Mouse (Mus musculus) embryonic facial prominence, embryonic 11.5 days (tissue): Measurements from ENCODE around the gene Rad9a. TPM values are rescaled to one million over a fixed set of nuclear protein-coding genes. Genes with fewer than 3 reads are reported as not detected.

Source experiments
- ATAC-seq: fragments of 200-750 bp; cut with Nextera tagmentation; replicated peaks from 2 replicates; pipeline ENCODE4 v1.8.0; 2017; ENCODE audit warnings: low read depth; ENCODE audit not compliant: insufficient number of reproducible peaks, low FRiP score, low TSS enrichment
- DNase-seq: peaks from one replicate; pipeline ENCODE4 v3.0.0-alpha.2; 2015; ENCODE audit warnings: low spot score
- H3K27ac ChIP-seq: fragments of 300-500 bp; sonication (generic); replicated peaks from 2 replicates; pipeline ENCODE4 v1.5.1; 2014; ENCODE audit warnings: mild to moderate bottlenecking, low read depth, low read length, control low read depth
- H3K27me3 ChIP-seq: fragments of 300-500 bp; sonication (generic); 2 replicates; pipeline ENCODE4 v1.6.1; 2014; ENCODE audit warnings: mild to moderate bottlenecking, low read length, moderate library complexity, mixed read lengths; ENCODE audit not compliant: control insufficient read depth, insufficient read depth
- H3K36me3 ChIP-seq: fragments of 300-500 bp; sonication (generic); replicated peaks from 2 replicates; pipeline ENCODE4 v1.6.1; 2014; ENCODE audit warnings: low read depth, mild to moderate bottlenecking, low read length, moderate library complexity, mixed read lengths; ENCODE audit not compliant: control insufficient read depth, insufficient read depth
- H3K4me1 ChIP-seq: fragments of 300-500 bp; sonication (generic); 2 replicates; pipeline ENCODE4 v1.6.1; 2014; ENCODE audit warnings: low read length, mixed read lengths; ENCODE audit not compliant: control insufficient read depth, insufficient read depth
- H3K4me2 ChIP-seq: fragments of 300-500 bp; sonication (generic); 2 replicates; pipeline ENCODE4 v1.6.1; 2014; ENCODE audit warnings: low read depth, mild to moderate bottlenecking, control low read depth, low read length, moderate library complexity
- H3K4me3 ChIP-seq: fragments of 300-500 bp; sonication (generic); 2 replicates; pipeline ENCODE4 v1.5.1; 2014; ENCODE audit warnings: low read depth, low read length, control low read depth
- H3K9ac ChIP-seq: fragments of 300-500 bp; sonication (generic); replicated peaks from 2 replicates; pipeline ENCODE4 v1.6.1; 2014; ENCODE audit warnings: mild to moderate bottlenecking, control low read depth, low read length
- H3K9me3 ChIP-seq: fragments of 300-500 bp; sonication (generic); replicated peaks from 2 replicates; pipeline ENCODE4 v1.6.1; 2016; ENCODE audit warnings: mild to moderate bottlenecking, low read length, inconsistent platforms, mixed read lengths; ENCODE audit not compliant: control insufficient read depth
- WGBS: fragments of 180-500 bp; shearing (Covaris S2); extraction: QIAGEN DNeasy Blood & Tissue Kit; methylation state at CpG from one replicate; pipeline ENCODE4 v1.1.7; 2014; 5-methylcytosine and 5-hydroxymethylcytosine counted together
- polyA plus RNA-seq: library from polyadenylated mRNA; unstranded; fragments of >200 nt; fragmentation: Nextera tagmentation; extraction: Ambion mirVana; gene quantifications from 2 replicates; pipeline ENCODE4 v1.2.1, GENCODE M21; 2014

The Rad9a gene
- polyA plus RNA-seq, 1 experiment from 2014 or later, result 46.8 TPM

GRCm38 (mm10) chr19:4226779-4227178 lies 25.3 kb upstream of the Rad9a start:
- no peak for DNase-seq
- ATAC-seq, result no peak
- Histone ChIP-seq H3K4me3 (no peak overlapping the region), H3K27me3 (0 out of 2 replicates have a peak, but pooled peaks cover 2% of the 10 kb centered on the region), H3K4me2 (no peak overlapping the region), H3K36me3 (no peaks in the 10 kb centered on the region), H3K27ac (no peak overlapping the region), H3K9me3 (no peaks in the 10 kb centered on the region), H3K9ac (no peak overlapping the region), H3K4me1 (no peaks in the 10 kb centered on the region)
- 86% methylated on average over 7 of the region's 7 CpGs for WGBS

DNA sequence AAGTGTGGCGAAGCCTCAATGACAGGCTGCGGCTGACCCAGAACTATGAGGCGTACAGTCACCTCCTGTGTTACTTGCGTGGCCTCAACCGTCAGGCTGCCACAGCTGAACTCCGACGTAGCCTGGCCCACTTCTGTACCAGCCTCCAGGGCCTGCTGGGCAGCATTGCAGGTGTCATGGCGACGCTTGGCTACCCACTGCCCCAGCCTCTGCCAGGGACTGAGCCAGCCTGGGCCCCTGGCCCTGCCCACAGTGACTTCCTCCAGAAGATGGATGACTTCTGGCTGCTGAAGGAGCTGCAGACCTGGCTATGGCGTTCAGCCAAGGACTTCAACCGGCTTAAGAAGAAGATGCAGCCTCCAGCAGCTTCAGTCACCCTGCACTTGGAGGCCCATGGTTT lies 20.7 kb upstream of the Rad9a start:
- Histone ChIP-seq H3K36me3 (no peaks in the 10 kb centered on the region), H3K4me2 (no peak overlapping the region), H3K9me3 (no peaks in the 10 kb centered on the region), H3K27me3 (no peaks in the 10 kb centered on the region), H3K4me3 (no peak overlapping the region), H3K4me1 (peaks cover under 1% of the 10 kb centered on the region), H3K27ac (no peak overlapping the region), H3K9ac (no peak overlapping the region)
- ATAC-seq (no peak), DNase-seq (no peak)
- WGBS, result 82% methylated on average over 11 of the region's 11 CpGs

GRCm38 (mm10) chr19:4220957-4221743 lies 19.7 kb upstream of the Rad9a start:
- H3K27ac ChIP-seq, result no peak overlapping the region
- no peak overlapping the region for H3K9ac ChIP-seq
- H3K4me1 ChIP-seq, result peaks cover 6% of the 10 kb centered on the region
- H3K36me3 ChIP-seq, result no peaks in the 10 kb centered on the region
- no peak for ATAC-seq
- WGBS, result 38% methylated on average over 14 of the region's 14 CpGs
- H3K4me3 ChIP-seq, result no peak overlapping the region
- no peaks in the 10 kb centered on the region for H3K27me3 ChIP-seq
- no peak overlapping the region for H3K4me2 ChIP-seq
- DNase-seq, result no peak
- H3K9me3 ChIP-seq, result no peaks in the 10 kb centered on the region

- Histone ChIP-seq H3K9me3 (no peaks in the 10 kb centered on the region), H3K27me3 (no peaks in the 10 kb centered on the region), H3K27ac (no peak overlapping the region), H3K4me1 (peaks cover 10% of the 10 kb centered on the region), H3K36me3 (no peaks in the 10 kb centered on the region), H3K4me2 (no peak overlapping the region), H3K4me3 (no peak overlapping the region), H3K9ac (no peak overlapping the region)
- ATAC-seq, result no peak
- 62% methylated on average over 4 of the region's 4 CpGs for WGBS
- no peak for DNase-seq
Measured at GRCm38 (mm10) chr19:4220416-4220815, 19.0 kb upstream of the Rad9a start.

GRCm38 (mm10) chr19:4219943-4220342 lies 18.5 kb upstream of the Rad9a start:
- Histone ChIP-seq H3K4me2 (no peak overlapping the region), H3K27me3 (no peaks in the 10 kb centered on the region), H3K36me3 (no peaks in the 10 kb centered on the region), H3K9me3 (no peaks in the 10 kb centered on the region), H3K9ac (no peak overlapping the region), H3K4me1 (peaks cover 12% of the 10 kb centered on the region), H3K27ac (no peak overlapping the region), H3K4me3 (no peak overlapping the region)
- ATAC-seq (no peak), DNase-seq (no peak)
- WGBS, result 88% methylated on average over 6 of the region's 6 CpGs

GRCm38 (mm10) chr19:4218784-4219183 lies 17.3 kb upstream of the Rad9a start:
- Histone ChIP-seq H3K36me3 (no peaks in the 10 kb centered on the region), H3K9ac (no peak overlapping the region), H3K27ac (no peak overlapping the region), H3K4me1 (peaks cover 12% of the 10 kb centered on the region), H3K27me3 (no peaks in the 10 kb centered on the region), H3K9me3 (no peaks in the 10 kb centered on the region), H3K4me2 (no peak overlapping the region), H3K4me3 (no peak overlapping the region)
- 63% methylated on average over 1 of the region's 1 CpGs for WGBS
- DNase-seq, result no peak
- ATAC-seq, result no peak

- WGBS, result 86% methylated on average over 11 of the region's 11 CpGs
- Histone ChIP-seq H3K4me3 (no peak overlapping the region), H3K9me3 (no peaks in the 10 kb centered on the region), H3K27ac (no peak overlapping the region), H3K4me1 (peaks cover 16% of the 10 kb centered on the region), H3K36me3 (no peaks in the 10 kb centered on the region), H3K27me3 (no peaks in the 10 kb centered on the region; the same call in 1 of the 2 replicates), H3K9ac (no peak overlapping the region), H3K4me2 (no peak overlapping the region)
- DNase-seq (no peak), ATAC-seq (no peak)
Measured at GRCm38 (mm10) chr19:4218293-4218692, 16.8 kb upstream of the Rad9a start.

- no peak overlapping the region for H3K4me2 ChIP-seq
Measured at GRCm38 (mm10) chr19:4217855-4218254, 16.4 kb upstream of the Rad9a start.

More at GRCm38 (mm10) chr19:4217855-4218254, 16.4 kb upstream of the Rad9a start:
- H3K4me3 ChIP-seq, result no peak overlapping the region
- DNase-seq, result no peak
- H3K36me3 ChIP-seq, result no peaks in the 10 kb centered on the region
- H3K27me3 ChIP-seq, result no peaks in the 10 kb centered on the region; the same call in 1 of the 2 replicates
- H3K4me1 ChIP-seq, result peaks cover 17% of the 10 kb centered on the region
- H3K9ac ChIP-seq, result no peak overlapping the region
- no peak overlapping the region for H3K27ac ChIP-seq
- no peak for ATAC-seq
- 43% methylated on average over 3 of the region's 3 CpGs for WGBS
- no peaks in the 10 kb centered on the region for H3K9me3 ChIP-seq
